Mouse (Mus musculus): ENCODE data around the gene Armc8. TPM values are rescaled to one million over a fixed set of nuclear protein-coding genes. Genes with fewer than 3 reads are reported as not detected.

Armc8 gene
- total and polyA plus RNA-seq, 2 experiments from 2014 or later, result 68.5 to 69.2 TPM

DNA sequence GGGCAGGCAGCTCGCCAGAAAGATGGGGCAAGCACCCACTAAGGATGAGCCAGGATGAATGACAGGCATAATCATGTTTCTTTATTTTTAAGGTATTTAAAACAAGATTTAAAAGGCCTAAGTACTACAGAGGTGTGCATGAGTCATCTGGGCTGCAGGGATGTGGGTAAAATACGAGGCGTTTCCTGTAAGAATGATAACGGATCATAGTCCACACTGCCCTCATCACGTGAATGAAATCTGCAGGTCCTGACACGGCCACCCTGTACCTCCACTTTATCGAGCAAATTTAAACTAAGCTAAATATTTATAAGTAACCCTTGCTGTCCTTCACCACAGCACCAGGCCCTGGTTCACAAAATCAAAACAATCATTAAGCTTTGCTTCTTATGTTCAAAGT is 62.8 kb downstream of the Armc8 start:
- H3K27me3 ChIP-seq (ENCODE audit: insufficient read depth, low read length), result no peaks in the 10 kb centered on the region
- no peak overlapping the region for H3K4me2 ChIP-seq (ENCODE audit: low read depth, low read length)
- peaks cover 14% of the 10 kb centered on the region; the same call in 1 of the 2 replicates for H3K36me3 ChIP-seq (ENCODE audit: insufficient read depth, low read length)
- 87% methylated on average over 7 of the region's 7 CpGs for WGBS
- no peak overlapping the region for H3K27ac ChIP-seq
- no peak overlapping the region for H3K9ac ChIP-seq (replicated peaks; ENCODE audit: low read length)
- no peaks in the 10 kb centered on the region for H3K4me1 ChIP-seq (ENCODE audit: insufficient read depth, low read length)
- TF ChIP-seq CTCF (IDR thresholded peaks at IDR 0.05; ENCODE audit: low read depth), result no peak
- H3K9me3 ChIP-seq (ENCODE audit: low read length), result no peaks in the 10 kb centered on the region
- ATAC-seq (no peak), DNase-seq (ENCODE audit: low spot score) (no peak)
- no peak overlapping the region for H3K4me3 ChIP-seq (ENCODE audit: low read length)

- no peak for ATAC-seq
- TF ChIP-seq CTCF (IDR thresholded peaks at IDR 0.05; ENCODE audit: low read depth), result no peak
Measured at GRCm38 (mm10) chr9:99499336-99499735, 69.4 kb downstream of the Armc8 start.

GRCm38 (mm10) chr9:99492634-99493200 is 76.0 kb downstream of the Armc8 start:
- TF ChIP-seq CTCF (IDR thresholded peaks at IDR 0.05; ENCODE audit: low read depth), result no peak
- Histone ChIP-seq H3K9ac (replicated peaks; ENCODE audit: low read length) (no peak overlapping the region), H3K9me3 (ENCODE audit: low read length) (no peaks in the 10 kb centered on the region), H3K36me3 (ENCODE audit: insufficient read depth, low read length) (peaks cover 27% of the 10 kb centered on the region), H3K4me1 (ENCODE audit: insufficient read depth, low read length) (no peaks in the 10 kb centered on the region), H3K27me3 (ENCODE audit: insufficient read depth, low read length) (no peaks in the 10 kb centered on the region), H3K27ac (no peak overlapping the region), H3K4me2 (ENCODE audit: low read depth, low read length) (no peak overlapping the region), H3K4me3 (ENCODE audit: low read length) (no peak overlapping the region)
- 69% methylated on average over 10 of the region's 10 CpGs for WGBS
- DNase-seq (ENCODE audit: low spot score), result no peak
- no peak for ATAC-seq

More at GRCm38 (mm10) chr9:99499336-99499735, 69.4 kb downstream of the Armc8 start:
- Histone ChIP-seq H3K4me2 (ENCODE audit: low read depth, low read length) (no peak overlapping the region), H3K27me3 (ENCODE audit: insufficient read depth, low read length) (no peaks in the 10 kb centered on the region), H3K9me3 (ENCODE audit: low read length) (no peaks in the 10 kb centered on the region), H3K9ac (replicated peaks; ENCODE audit: low read length) (no peak overlapping the region), H3K4me3 (ENCODE audit: low read length) (no peak overlapping the region), H3K36me3 (ENCODE audit: insufficient read depth, low read length) (peaks cover 21% of the 10 kb centered on the region), H3K27ac (no peak overlapping the region), H3K4me1 (ENCODE audit: insufficient read depth, low read length) (no peaks in the 10 kb centered on the region)
- no peak for DNase-seq (ENCODE audit: low spot score)
- 93% methylated on average over 4 of the region's 4 CpGs for WGBS

DNA sequence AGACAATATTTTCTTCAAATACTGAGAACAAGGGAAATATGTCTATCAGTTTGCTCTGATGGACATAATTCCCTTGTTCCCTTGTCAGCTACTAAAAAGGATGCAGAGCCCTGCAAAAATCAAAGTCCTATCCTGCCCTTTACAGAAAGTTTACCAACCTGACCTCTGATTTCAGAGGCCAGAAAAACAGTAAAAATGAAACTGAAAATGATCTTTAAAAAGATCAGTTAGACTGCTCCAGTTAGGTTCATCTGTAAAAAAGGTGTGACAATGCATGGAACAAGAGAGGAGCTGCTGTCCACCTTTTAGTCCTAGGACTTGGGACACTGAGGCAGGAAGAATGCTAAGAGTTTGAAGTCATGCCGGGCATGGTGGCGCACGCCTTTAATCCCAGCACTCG is 77.6 kb downstream of the Armc8 start:
- Histone ChIP-seq H3K9me3 (ENCODE audit: low read length) (no peaks in the 10 kb centered on the region), H3K27me3 (ENCODE audit: insufficient read depth, low read length) (no peaks in the 10 kb centered on the region), H3K27ac (no peak overlapping the region), H3K9ac (replicated peaks; ENCODE audit: low read length) (no peak overlapping the region), H3K4me1 (ENCODE audit: insufficient read depth, low read length) (no peaks in the 10 kb centered on the region), H3K36me3 (ENCODE audit: insufficient read depth, low read length) (peaks cover 26% of the 10 kb centered on the region; the same call in 1 of the 2 replicates), H3K4me2 (ENCODE audit: low read depth, low read length) (no peak overlapping the region), H3K4me3 (ENCODE audit: low read length) (no peak overlapping the region)
- ATAC-seq (no peak), DNase-seq (ENCODE audit: low spot score) (no peak)
- TF ChIP-seq CTCF (IDR thresholded peaks at IDR 0.05; ENCODE audit: low read depth), result no peak
- 92% methylated on average over 4 of the region's 4 CpGs for WGBS

GRCm38 (mm10) chr9:99487841-99488240 is 80.9 kb downstream of the Armc8 start:
- Histone ChIP-seq H3K27ac (no peak overlapping the region), H3K4me3 (ENCODE audit: low read length) (no peak overlapping the region), H3K9ac (replicated peaks; ENCODE audit: low read length) (no peak overlapping the region), H3K9me3 (ENCODE audit: low read length) (no peaks in the 10 kb centered on the region), H3K4me2 (ENCODE audit: low read depth, low read length) (no peak overlapping the region), H3K4me1 (ENCODE audit: insufficient read depth, low read length) (no peaks in the 10 kb centered on the region), H3K36me3 (ENCODE audit: insufficient read depth, low read length) (peaks cover 19% of the 10 kb centered on the region; the same call in 1 of the 2 replicates), H3K27me3 (ENCODE audit: insufficient read depth, low read length) (no peaks in the 10 kb centered on the region)
- ATAC-seq (no peak), DNase-seq (ENCODE audit: low spot score) (no peak)
- no peak for TF ChIP-seq CTCF (IDR thresholded peaks at IDR 0.05; ENCODE audit: low read depth)
- WGBS, result 88% methylated on average over 3 of the region's 3 CpGs

GRCm38 (mm10) chr9:99487126-99487695 is 81.5 kb downstream of the Armc8 start:
- Histone ChIP-seq H3K4me3 (ENCODE audit: low read length) (no peak overlapping the region), H3K27ac (no peak overlapping the region), H3K9ac (replicated peaks; ENCODE audit: low read length) (no peak overlapping the region), H3K4me2 (ENCODE audit: low read depth, low read length) (no peak overlapping the region), H3K27me3 (ENCODE audit: insufficient read depth, low read length) (no peaks in the 10 kb centered on the region), H3K36me3 (ENCODE audit: insufficient read depth, low read length) (peaks cover 15% of the 10 kb centered on the region; the same call in 1 of the 2 replicates), H3K9me3 (ENCODE audit: low read length) (no peaks in the 10 kb centered on the region), H3K4me1 (ENCODE audit: insufficient read depth, low read length) (no peaks in the 10 kb centered on the region)
- TF ChIP-seq CTCF (IDR thresholded peaks at IDR 0.05; ENCODE audit: low read depth), result no peak
- DNase-seq (ENCODE audit: low spot score), result no peak
- 89% methylated on average over 8 of the region's 8 CpGs for WGBS
- no peak for ATAC-seq

DNA sequence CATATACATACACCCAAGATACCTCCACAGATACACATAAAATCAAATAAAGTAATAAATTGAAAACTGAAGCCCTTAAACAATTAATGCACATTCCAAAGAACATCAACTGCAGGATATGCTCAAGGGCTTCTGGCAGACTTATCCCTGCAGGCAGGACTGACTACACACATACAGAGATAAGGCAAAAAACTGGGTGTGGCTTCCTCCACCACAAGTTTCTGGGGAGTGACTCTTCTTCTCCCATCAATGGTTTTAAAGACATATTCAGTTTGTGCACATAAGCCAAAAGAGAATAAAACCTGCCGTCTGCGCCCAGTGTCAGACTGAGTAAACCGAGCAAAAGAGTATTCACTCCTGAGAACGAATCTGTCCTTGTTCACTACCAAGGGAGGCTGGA is 83.6 kb downstream of the Armc8 start:
- peaks cover 15% of the 10 kb centered on the region; the same call in 1 of the 2 replicates for H3K36me3 ChIP-seq (ENCODE audit: insufficient read depth, low read length)
- DNase-seq (ENCODE audit: low spot score), result no peak
- H3K4me3 ChIP-seq (ENCODE audit: low read length), result no peak overlapping the region

More for the DNA sequence above, 83.6 kb downstream of the Armc8 start:
- no peak overlapping the region for H3K4me2 ChIP-seq (ENCODE audit: low read depth, low read length)
- H3K4me1 ChIP-seq (ENCODE audit: insufficient read depth, low read length), result no peaks in the 10 kb centered on the region
- no peak overlapping the region for H3K9ac ChIP-seq (replicated peaks; ENCODE audit: low read length)
- WGBS, result 93% methylated on average over 4 of the region's 4 CpGs
- H3K27me3 ChIP-seq (ENCODE audit: insufficient read depth, low read length), result no peaks in the 10 kb centered on the region
- no peak overlapping the region for H3K27ac ChIP-seq
- ATAC-seq, result no peak
- H3K9me3 ChIP-seq (ENCODE audit: low read length), result no peaks in the 10 kb centered on the region
- no peak for TF ChIP-seq CTCF (IDR thresholded peaks at IDR 0.05; ENCODE audit: low read depth)

All from hindbrain, postnatal 0 days (tissue).